Mouse (Mus musculus): Measurements from ENCODE around the gene Atoh1.

Atoh1 gene

GRCm38 (mm10) chr6:64734441-64735320 is 5.8 kb downstream of the Atoh1 start:
- no peak for TF ChIP-seq GATA4 (IDR thresholded peaks at IDR 0.05; ENCODE audit: insufficient replicate concordance, low read length)

GRCm38 (mm10) chr6:64736317-64736716 is 7.4 kb downstream of the Atoh1 start:
- no peak for TF ChIP-seq GATA4 (IDR thresholded peaks at IDR 0.05; ENCODE audit: insufficient replicate concordance, low read length)

- no peak for TF ChIP-seq GATA4 (IDR thresholded peaks at IDR 0.05; ENCODE audit: insufficient replicate concordance, low read length)
Observed at GRCm38 (mm10) chr6:64742915-64743489, 14.1 kb downstream of the Atoh1 start.

GRCm38 (mm10) chr6:64754515-64754914 is 25.6 kb downstream of the Atoh1 start:
- TF ChIP-seq GATA4 (IDR thresholded peaks at IDR 0.05; ENCODE audit: insufficient replicate concordance, low read length) = no peak

GRCm38 (mm10) chr6:64763901-64764300 is 35.0 kb downstream of the Atoh1 start:
- no peak for TF ChIP-seq GATA4 (IDR thresholded peaks at IDR 0.05; ENCODE audit: insufficient replicate concordance, low read length)

- no peak for TF ChIP-seq GATA4 (IDR thresholded peaks at IDR 0.05; ENCODE audit: insufficient replicate concordance, low read length)
Observed at GRCm38 (mm10) chr6:64773430-64773829, 44.5 kb downstream of the Atoh1 start.
